Mouse (Mus musculus) ES-Bruce4 (cell line): ENCODE results near the gene Mapk12. TPM values are rescaled to one million over a fixed set of nuclear protein-coding genes. Genes with fewer than 3 reads are reported as not detected.

Experiments used
- H3K27ac ChIP-seq: 2 replicates; pipeline ENCODE4 v1.5.1; 2012; ENCODE audit warnings: low read length, inconsistent platforms; ENCODE audit not compliant: insufficient read depth
- H3K27me3 ChIP-seq: 2 replicates; pipeline ENCODE4 v1.6.1; 2012; ENCODE audit warnings: mild to moderate bottlenecking, low read length, inconsistent platforms; ENCODE audit not compliant: control insufficient read depth, poor library complexity, insufficient read depth, severe bottlenecking
- H3K36me3 ChIP-seq: 2 replicates; pipeline ENCODE4 v1.6.1; 2012; ENCODE audit warnings: inconsistent platforms, mild to moderate bottlenecking, low read length, moderate library complexity; ENCODE audit not compliant: control insufficient read depth, poor library complexity, insufficient read depth, severe bottlenecking
- H3K4me1 ChIP-seq: one replicate; pipeline ENCODE4 v1.8.1; 2011; ENCODE audit warnings: low read length; ENCODE audit not compliant: control insufficient read depth, insufficient read depth
- H3K4me3 ChIP-seq: 2 replicates; pipeline ENCODE4 v1.5.1; 2011; ENCODE audit warnings: low read depth, mild to moderate bottlenecking, low read length
- H3K9ac ChIP-seq: 2 replicates; pipeline ENCODE4 v1.6.1; 2012; ENCODE audit warnings: low read depth, mild to moderate bottlenecking, inconsistent platforms; ENCODE audit not compliant: poor library complexity, severe bottlenecking
- H3K9me3 ChIP-seq: replicated peaks from 2 replicates; pipeline ENCODE4 v1.6.1; 2012; ENCODE audit warnings: mild to moderate bottlenecking, low read length, inconsistent platforms; ENCODE audit not compliant: control insufficient read depth, poor library complexity, insufficient read depth, severe bottlenecking
- CTCF ChIP-seq: IDR thresholded peaks from one replicate; pipeline ENCODE4 v1.8.1; 2011; ENCODE audit warnings: low read depth, low read length
- EP300 ChIP-seq: IDR thresholded peaks from 2 replicates; pipeline ENCODE4 v1.6.1; 2011; ENCODE audit warnings: low read depth, low read length; ENCODE audit not compliant: insufficient read depth
- POLR2A ChIP-seq: IDR thresholded peaks from one replicate; pipeline ENCODE4 v1.8.1; 2011; ENCODE audit warnings: low read length; ENCODE audit not compliant: insufficient read depth
- polyA plus RNA-seq: library from polyadenylated mRNA; stranded (reverse); fragments of >200 nt; gene quantifications from 2 replicates; pipeline ENCODE4 v1.2.4, GENCODE M21; 2011; ENCODE audit warnings: low read depth; ENCODE audit not compliant: missing spikeins, insufficient read depth, insufficient read length

The Mapk12 gene
- polyA plus RNA-seq, 1 experiment, result 38.2 TPM

GRCm38 (mm10) chr15:89145813-89146350, 5.4 kb upstream of the Mapk12 start:
- Histone ChIP-seq H3K9ac (no peak overlapping the region), H3K9me3 (no peaks in the 10 kb centered on the region), H3K4me3 (peak overlapping the region; percentile 60), H3K27me3 (no peaks in the 10 kb centered on the region), H3K36me3 (no peaks in the 10 kb centered on the region), H3K27ac (no peak overlapping the region), H3K4me1 (peaks cover 2% of the 10 kb centered on the region)
- TF ChIP-seq EP300 (no peak), POLR2A (no peak)

GRCm38 (mm10) chr15:89144965-89145364, 4.5 kb upstream of the Mapk12 start:
- TF ChIP-seq CTCF, result no peak
- no peaks in the 10 kb centered on the region for H3K27me3 ChIP-seq
- H3K4me3 ChIP-seq, result no peak overlapping the region
- H3K36me3 ChIP-seq, result no peaks in the 10 kb centered on the region
- H3K27ac ChIP-seq, result no peak overlapping the region
- no peak overlapping the region for H3K9ac ChIP-seq
- H3K9me3 ChIP-seq, result no peaks in the 10 kb centered on the region
- peaks cover 2% of the 10 kb centered on the region for H3K4me1 ChIP-seq

- no peak overlapping the region for H3K4me3 ChIP-seq
- TF ChIP-seq EP300 (no peak), CTCF (no peak), POLR2A (no peak)
- no peak overlapping the region for H3K27ac ChIP-seq
- H3K4me1 ChIP-seq, result no peaks in the 10 kb centered on the region
- H3K27me3 ChIP-seq, result no peaks in the 10 kb centered on the region
- no peaks in the 10 kb centered on the region for H3K36me3 ChIP-seq
- H3K9me3 ChIP-seq, result no peaks in the 10 kb centered on the region
- no peak overlapping the region for H3K9ac ChIP-seq
These were observed 2.6 kb upstream of the Mapk12 start for GRCm38 (mm10) chr15:89143134-89143533.

GRCm38 (mm10) chr15:89141905-89142304, 1.4 kb upstream of the Mapk12 start:
- H3K27ac ChIP-seq, result no peak overlapping the region

GRCm38 (mm10) chr15:89141443-89141842, 940 bp upstream of the Mapk12 start:
- TF ChIP-seq CTCF (no peak), EP300 (no peak), POLR2A (no peak)
- H3K27ac ChIP-seq, result peak overlapping the region; percentile 17; the same call in 1 of the 2 replicates
- no peaks in the 10 kb centered on the region for H3K27me3 ChIP-seq
- no peak overlapping the region for H3K9ac ChIP-seq
- no peak overlapping the region for H3K4me3 ChIP-seq
- no peaks in the 10 kb centered on the region for H3K4me1 ChIP-seq
- H3K36me3 ChIP-seq, result no peaks in the 10 kb centered on the region
- no peaks in the 10 kb centered on the region for H3K9me3 ChIP-seq

More at GRCm38 (mm10) chr15:89141905-89142304, 1.4 kb upstream of the Mapk12 start:
- Histone ChIP-seq H3K9me3 (no peaks in the 10 kb centered on the region), H3K9ac (no peak overlapping the region), H3K36me3 (no peaks in the 10 kb centered on the region), H3K4me3 (no peak overlapping the region), H3K4me1 (no peaks in the 10 kb centered on the region), H3K27me3 (no peaks in the 10 kb centered on the region)
- TF ChIP-seq POLR2A (no peak), CTCF (no peak), EP300 (no peak)

- H3K27ac ChIP-seq, result no peak overlapping the region
- H3K9ac ChIP-seq, result peak overlapping the region; percentile 81
- no peaks in the 10 kb centered on the region for H3K36me3 ChIP-seq
- H3K4me3 ChIP-seq, result peak overlapping the region; percentile 71
- no peaks in the 10 kb centered on the region for H3K4me1 ChIP-seq
- TF ChIP-seq EP300 (no peak), CTCF (no peak), POLR2A (no peak)
- H3K9me3 ChIP-seq, result no peaks in the 10 kb centered on the region
- no peaks in the 10 kb centered on the region for H3K27me3 ChIP-seq
These were observed 350 bp downstream of the Mapk12 start for GRCm38 (mm10) chr15:89140048-89140658.
